Mouse (Mus musculus): ENCODE measurements at regions not wholly inside any gene's neighbourhood (a gene's known extent, or its start where the extent isn't known, plus 50 kb on each side); places are given as distances from the start of the nearest gene placed in this dataset.

GRCm38 (mm10) chr6:16999451-17000139 is 65.4 kb upstream of the Tes start:
- no peak for DNase-seq
- intact Hi-C loops (cut with DNase I), result no loop called here

GRCm38 (mm10) chr6:16995495-16995936 is 69.4 kb upstream of the Tes start:
- no peak for DNase-seq
- intact Hi-C loops (cut with DNase I), result no loop called here

DNA sequence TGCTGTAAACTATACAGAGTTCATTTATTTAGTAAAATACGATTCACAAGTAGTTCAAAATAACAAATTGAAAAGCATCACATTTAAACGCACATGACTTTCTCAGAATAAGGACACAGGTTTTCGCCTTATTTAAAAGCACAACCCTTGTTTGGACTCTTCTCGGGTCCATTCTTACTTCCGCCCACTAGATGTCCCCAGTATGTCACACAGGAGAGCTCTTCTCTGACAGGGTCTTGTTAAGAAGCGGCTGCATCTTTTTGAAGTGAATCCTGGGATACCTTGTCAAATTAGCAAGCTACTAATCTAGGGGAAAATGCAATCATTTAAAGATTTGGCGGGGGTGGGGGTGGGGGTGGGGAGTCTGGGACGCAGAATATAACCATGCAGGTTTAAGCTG is 70.2 kb upstream of the Tes start:
- intact Hi-C loops (cut with DNase I), result no loop called here
- no peak for DNase-seq

DNA sequence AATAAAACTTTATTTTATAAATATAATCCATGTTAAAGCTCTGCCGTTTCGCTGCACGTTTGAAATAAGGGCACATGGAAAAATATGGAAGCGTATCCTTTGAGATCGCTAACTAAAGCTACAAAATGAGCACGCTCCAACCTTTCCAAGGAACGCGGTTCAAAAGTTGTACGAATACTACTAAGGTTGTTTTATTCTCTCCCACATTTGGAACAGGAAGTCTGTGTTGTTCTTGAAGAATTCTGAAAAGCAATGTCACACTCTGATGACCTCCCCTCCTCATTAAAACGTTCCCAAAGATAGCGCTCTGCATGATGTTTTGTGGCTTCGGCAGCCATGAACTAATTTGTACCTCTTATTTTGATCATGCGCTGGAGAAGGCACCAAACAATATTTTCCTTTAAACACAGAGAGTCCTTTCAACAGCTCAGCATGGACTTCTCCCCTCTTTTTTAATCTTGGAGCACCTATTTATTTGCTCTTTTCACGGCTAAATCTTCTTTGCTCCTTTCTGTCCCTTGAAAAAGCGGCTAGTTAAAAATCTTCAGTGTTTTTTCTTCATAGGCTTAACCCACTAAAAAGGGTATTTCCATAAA is 72.9 kb upstream of the Tes start:
- DNase-seq, result no peak
- intact Hi-C loops (cut with DNase I), result no loop called here

DNA sequence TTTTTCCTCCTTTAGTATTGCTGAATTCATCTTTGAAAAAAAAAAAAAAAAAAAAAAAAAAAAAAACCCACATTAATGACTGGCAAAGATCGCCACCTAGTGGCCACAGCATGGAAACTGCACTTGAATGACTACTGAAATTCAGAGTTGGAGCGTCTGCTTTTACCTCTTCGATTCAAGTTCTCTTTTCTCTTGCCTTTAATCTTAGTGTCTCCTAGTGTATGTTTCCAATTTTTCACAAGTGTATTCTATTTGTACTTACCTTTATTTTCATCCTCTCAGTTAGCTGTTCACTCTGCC is 79.9 kb upstream of the Tfec start:
- DNase-seq, result peak; percentile 11 to 29
- intact Hi-C loops (cut with DNase I), result no loop called here

DNA sequence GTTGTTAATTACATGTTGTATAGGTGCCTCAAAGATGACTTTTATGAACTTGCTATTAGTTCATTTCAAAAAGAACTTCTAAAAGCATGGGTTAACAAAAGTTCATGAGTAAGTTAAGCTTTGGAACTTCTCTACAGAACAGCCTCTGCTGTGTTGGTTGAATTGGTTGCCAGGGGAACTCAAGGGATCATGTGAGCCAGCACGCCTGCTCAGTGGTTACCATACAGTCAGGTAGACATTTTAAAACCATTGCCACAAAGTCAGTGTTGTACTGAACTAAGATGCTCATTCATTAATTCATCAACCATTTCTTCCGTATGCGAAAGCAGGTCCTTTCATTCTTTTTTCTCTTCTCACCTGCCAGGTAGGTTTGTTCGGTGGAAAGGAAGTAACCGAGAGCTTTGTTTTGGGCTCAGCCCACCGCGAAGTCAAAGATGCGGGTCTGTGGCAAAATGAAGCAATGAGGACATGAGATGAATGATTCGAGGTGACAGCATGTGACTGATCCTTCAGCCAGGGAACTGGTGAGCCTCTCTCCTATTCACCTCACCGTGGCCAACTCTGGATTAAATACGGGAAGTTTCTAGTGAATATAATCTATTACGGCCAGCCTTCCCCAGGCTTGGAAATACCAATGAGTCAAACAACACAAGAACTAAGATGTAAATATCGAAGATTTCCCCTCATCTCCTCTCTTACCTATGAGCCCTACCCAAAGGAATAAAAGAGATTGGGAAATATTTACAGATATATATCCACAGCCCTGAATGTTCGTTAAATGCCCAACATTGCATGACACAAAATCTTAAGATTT is 79.4 kb upstream of the Tfec start:
- no peak for DNase-seq
- intact Hi-C loops (cut with DNase I), result no loop called here

DNA sequence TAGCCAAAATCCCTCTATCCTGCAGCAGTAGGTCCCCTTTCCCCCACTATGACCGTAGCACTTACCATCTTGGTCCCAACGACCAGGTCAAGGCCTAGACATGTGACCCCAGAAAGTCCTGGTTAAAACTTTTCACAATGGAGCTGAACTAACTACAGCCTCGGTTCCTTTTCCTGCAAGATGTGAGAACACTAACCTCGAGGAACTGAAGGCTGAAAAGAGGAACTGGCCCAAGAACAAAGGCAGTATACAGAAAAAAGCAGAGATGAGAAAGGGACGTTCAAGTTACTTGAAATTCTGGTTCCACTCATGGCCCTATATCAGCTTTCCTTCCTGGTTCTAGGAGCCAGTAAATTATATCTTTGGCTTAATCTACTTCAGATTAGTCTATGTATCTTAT is 67.4 kb upstream of the Tfec start:
- intact Hi-C loops (cut with DNase I), result no loop called here
- DNase-seq, result no peak

GRCm38 (mm10) chr6:16964362-16964761 is 66.1 kb upstream of the Tfec start:
- no peak for DNase-seq
- intact Hi-C loops (cut with DNase I), result no loop called here

DNA sequence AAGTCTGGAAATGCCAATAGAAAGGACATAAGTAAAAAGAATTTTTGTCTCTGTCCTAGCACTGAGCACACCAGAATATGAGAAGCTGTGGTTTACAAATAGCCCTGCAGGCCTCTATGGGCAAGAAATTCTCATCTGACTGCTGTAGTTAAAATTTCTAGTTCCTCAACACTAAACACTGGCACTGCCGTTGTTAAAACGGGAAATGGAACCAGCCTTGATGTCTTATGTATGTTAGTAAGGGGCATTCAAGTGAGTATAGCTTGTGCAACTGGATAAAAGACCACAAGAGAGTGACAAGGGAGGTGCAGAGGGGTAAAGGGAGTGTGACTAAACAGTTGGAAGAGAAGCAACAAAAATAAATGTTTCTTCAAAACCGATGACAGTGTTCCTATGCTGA is 65.7 kb upstream of the Tfec start:
- DNase-seq, result no peak
- intact Hi-C loops (cut with DNase I), result no loop called here

GRCm38 (mm10) chr6:16958102-16958501 is 59.9 kb upstream of the Tfec start:
- intact Hi-C loops (cut with DNase I), result no loop called here
- DNase-seq, result peak in 1 of 2 experiments; percentile 10

DNA sequence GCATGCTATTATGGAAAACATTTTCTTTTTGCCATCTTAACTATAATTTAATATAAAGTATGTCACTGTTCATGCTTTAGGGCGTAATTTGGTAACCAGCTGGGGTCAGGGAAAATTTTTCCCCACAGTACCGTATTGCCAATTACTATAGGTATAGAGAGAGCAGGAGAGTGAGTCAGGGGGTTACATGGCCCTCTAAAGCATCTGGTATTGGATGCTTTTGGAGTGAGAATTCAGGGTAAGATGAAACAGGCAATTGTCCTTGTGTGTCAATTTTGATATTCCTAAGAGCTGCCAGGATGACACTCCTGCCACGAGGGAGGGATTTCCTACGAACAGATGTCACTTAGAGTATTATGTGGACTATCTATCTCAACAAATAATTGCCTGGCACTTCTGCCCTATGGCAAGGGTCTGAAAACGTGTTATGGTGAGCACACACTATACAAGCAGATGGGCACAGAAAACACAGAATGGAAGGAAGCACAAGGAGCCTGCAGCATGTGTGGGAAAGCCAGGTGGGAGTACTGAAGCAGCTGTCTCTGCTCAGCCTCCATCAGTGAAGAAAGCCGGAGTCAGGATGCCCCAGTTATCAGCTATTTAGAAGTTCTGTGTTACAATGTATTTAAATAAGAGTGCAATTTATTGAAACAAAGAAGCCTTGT is 58.7 kb upstream of the Tfec start:
- DNase-seq, result no peak
- intact Hi-C loops (cut with DNase I), result no loop called here

Data from heart, postnatal 36 days (tissue).